Mouse (Mus musculus): Measurements from ENCODE around the gene Ntn3. TPM values are rescaled to one million over a fixed set of nuclear protein-coding genes. Genes with fewer than 3 reads are reported as not detected.

Ntn3 gene
- 1 to 10 TPM; 1.7 to 4.2 (median 2.9) TPM for total RNA-seq (2022)

DNA sequence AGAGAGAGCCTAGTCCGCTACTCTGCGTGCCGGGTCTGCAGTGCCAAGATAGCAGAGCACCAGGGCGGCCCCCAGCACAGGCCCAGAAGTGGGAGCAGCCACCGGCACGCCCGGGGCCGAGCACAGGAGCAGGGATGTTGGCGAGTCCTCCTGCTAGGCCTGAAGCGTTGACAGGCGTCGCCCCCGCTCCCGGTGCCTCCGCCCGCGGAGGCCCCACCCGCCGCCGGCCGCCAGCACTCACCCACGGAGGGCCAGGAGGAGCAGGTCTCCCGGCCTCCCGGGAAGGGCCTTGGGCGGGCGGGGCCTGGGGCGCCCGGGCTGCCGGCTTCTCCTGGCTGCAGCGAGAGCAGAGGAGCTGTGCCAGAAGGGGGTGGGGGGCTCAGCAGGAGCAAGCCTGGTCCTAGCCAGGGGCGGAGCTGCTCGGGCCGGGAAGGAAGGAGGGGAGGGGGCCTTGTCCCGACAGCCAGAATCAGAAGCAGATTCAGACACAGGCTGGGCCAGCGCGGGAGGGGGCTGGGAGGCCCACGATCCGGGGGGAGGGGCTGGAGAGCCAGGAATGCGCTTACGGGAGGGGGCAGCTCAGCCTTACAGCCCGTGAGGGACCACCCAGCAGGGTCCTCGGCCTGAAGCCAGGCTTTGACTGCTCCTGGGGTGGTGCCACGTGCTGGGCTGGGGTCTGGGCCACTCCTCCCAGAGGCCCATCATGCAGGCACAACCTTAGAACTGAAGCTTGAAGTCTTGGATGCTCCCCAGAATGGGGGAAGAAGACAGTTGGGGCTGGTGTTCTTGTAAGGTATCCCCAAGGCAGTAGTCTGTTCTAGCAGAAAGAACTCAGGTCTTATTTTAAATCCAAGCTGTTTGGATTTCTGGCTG is at the start of gene Ntn3:
Ntn3 (minus strand) TSS at position 489 of the 873 bp plus-strand sequence.
- DNase-seq: peak; percentile 35

DNA sequence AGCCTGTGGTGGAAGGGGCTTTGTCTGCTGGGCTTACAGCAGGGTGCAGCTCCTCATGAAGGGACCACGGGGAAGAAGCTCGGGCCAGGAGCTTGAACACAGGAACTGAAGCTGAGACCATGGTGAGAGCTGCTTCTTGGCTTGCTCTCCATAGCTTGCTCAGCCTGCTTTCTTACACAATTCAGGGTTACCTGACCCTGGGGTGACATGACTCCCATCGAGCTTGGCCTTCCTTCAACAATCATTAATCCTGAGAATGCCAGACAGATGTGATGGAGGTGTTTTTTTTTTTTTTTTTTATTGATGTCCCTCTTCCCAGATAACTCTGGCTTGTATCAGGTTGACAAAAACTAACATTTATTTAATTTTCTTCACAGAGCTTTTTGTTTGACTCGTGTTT is 49.6 kb upstream of the Ntn3 start:
- DNase-seq: peak; percentile 55

DNA sequence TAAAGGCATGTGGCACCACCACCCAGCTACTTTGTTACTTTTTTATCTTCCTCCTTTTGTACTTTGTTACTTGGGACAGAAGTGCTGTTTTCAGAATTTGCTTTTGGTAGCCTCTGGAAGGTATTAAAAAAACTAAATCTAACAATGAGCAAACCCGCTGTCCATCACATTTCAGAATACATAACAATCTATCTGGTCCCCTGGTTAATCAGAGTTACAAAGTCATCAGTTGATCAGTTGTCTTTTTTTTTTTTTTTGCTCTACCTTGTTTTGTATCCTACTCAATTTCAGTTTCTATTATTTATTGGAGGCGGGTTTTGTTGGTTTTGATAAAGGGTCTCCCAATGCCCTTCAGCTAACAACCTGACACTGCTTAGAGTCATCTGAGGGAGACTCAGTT is 43.0 kb upstream of the Ntn3 start:
- no peak for DNase-seq

DNA sequence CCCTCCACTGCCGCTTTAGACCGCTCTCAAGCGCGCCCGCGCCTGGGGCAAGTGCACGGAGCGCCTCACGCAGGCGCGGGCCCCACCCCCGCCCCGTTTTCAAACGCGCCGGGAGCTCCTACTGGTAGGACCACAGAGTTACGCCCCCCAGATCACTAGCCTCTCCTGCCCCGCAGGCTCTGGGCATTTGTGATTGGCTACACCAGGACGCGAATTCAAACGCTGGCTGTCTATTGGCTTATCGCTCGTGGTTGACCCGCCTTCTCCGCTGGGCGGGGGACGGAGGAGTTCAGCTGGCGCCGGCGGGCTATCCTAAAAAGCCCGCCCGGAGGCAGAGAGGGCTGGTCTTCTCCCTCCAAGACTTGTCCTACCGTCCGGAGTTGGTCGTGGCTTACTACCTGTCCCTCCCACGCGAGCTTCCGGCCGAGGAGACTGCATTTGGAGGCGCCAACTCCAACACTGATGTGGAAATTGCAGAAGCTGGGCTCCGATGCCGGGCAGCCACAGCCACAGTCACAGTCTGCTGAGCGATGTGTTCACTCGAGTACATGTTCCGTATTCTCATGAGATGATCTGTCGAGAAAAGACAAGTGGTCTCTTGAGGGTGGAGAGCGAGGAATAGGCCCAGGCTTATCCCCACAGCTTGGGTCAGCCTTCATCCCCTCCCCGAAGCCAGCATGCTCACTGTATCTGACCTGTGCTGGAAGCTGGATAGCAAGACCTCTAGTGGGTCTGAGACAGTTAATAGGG is 42.2 kb upstream of the Ntn3 start, which contains the start of gene Ccnf:
Ccnf (minus strand) TSS at position 165 of the 750 bp plus-strand sequence.
- peak; percentile 96 for DNase-seq

DNA sequence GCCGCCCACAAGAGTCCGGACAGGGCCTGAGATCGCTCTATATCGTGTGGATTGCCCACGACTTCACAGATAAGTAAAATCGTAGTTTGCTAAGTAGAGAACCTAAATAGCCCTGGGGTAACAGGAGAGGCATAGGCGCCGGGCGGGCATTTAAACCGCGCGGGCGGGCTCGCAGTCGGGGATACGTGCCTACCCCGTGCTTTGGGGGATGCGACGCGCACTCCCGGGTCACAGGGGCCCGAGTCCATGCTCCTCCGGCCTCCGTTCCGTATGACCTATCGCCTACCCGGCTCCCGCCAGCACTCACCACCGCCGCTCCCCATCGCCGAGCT is 41.6 kb upstream of the Ntn3 start:
- DNase-seq: no peak

DNA sequence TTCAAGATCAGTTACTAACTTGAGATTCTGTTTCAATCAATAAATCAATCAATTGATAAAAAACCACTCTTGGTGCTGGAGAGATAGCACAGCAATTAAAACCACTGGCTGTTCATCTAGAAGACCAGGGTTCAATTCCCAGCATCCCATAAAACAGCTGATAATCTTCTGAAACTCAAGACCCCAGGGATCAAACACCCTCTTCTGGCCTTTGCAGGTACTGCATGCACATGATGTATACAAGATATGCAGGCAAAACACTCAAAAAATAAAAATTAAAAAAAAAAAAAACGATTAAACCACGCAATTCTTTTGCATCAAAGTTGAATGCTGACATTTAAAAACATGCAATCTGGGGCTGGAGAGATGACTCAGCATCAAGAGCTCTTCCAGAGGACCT is 39.3 kb upstream of the Ntn3 start:
- no peak for DNase-seq

DNA sequence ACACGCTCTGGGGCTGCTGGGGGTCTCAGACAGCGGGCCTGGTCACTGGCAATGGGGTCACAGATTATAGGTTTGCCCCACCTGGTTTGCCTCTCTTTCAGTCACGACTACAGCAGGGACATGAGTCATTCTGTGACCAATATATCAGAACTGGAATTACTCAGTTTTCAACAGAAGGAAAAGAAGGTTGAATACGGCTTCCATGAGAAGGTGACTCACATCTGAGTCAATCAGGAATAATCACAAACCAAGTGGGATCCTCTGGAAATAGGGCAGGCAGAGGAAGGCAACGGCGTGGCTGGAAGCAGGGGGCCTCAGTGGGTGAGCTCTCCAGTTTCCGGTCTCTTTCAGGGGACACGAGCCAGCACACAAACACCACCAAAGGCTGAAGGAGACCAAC is 34.7 kb upstream of the Ntn3 start:
- no peak for DNase-seq

DNA sequence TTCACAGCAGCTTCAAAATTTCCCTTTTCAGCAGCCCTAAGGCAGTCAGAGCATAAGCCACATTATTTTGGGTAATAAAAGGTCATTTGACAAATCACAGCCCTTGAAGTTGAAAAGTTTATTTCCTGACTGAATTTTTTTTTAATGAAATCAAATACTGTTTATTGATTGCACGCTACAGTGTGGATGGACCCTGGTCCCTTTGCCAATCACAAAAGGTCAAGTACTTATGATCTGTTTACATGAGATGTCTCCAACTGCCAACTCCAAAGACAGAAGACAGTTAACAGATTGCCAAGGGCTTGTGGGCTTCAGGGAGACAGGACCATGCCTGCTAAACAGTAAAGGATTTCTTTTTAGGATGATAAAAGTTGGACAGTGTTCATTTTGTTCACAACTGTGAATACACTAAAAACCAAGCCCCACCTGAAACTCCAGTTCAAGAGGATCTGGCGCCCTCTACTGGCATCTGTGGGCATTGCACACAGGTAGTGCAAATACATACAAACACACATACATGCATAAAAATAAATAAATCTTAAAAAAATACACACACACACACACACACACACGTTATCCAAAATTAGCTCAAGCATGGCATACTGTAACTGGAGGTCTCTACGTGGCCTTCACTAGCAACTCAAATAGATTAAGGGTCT is 34.1 kb upstream of the Ntn3 start:
- no peak for DNase-seq

DNA sequence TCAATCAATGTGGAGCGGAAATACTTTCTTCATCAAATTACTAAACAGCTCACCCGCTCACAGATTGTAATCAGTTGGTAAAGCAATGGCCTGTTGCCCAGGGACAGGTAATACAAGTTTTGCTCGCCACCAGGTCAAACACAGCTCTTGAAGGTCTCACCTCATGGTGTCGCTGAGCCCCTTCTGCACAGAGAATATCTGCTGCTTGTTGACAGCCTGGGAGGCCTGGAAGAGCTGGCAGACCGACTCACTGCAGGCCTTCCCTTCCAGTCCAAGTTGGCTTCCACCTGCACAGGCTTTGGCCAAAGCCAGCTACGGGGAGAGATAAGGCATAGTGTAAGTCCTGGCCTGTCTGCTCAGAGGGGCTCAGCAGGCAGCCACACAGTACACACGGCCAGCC is 27.6 kb upstream of the Ntn3 start:
- DNase-seq: no peak

DNA sequence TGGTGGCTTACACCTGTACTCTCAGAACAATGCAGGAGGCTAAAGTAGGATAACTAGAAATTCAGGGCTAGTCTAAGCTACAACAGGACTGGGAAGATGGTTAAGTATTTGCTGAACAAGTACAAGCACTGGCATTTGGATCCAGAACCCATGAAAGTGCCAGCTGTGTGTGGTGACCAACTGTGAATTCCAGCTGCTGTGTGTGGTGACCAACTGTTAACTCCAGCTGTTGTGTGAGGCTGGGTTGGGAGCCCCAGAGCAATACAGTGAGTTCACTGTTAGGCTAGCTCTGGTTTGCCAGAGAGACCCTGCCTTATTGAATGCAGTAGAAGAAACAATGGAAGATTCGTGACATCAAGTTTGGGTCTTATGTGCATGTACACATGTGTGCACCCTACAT is 27.1 kb upstream of the Ntn3 start:
- no peak for DNase-seq

DNA sequence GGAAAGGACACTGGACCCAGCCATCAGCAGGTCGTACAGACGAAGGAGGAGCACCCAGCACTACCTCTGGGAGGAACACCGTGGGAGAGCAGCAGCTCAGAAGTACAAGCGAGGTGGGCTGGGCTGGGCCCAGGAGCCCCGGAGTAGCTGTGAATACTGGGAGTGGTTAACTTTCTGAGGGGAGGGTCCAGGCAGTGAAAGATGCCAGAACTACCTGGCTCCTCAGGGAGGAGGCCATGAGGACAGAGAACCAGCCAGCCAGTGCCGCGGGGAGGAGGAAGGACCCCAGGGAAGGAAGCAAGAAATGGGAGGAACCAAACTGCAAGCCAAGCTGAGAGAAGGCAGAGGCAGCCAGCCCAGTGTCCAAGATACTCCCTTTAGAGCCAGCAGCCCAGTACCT is 18.6 kb upstream of the Ntn3 start:
- no peak for DNase-seq

DNA sequence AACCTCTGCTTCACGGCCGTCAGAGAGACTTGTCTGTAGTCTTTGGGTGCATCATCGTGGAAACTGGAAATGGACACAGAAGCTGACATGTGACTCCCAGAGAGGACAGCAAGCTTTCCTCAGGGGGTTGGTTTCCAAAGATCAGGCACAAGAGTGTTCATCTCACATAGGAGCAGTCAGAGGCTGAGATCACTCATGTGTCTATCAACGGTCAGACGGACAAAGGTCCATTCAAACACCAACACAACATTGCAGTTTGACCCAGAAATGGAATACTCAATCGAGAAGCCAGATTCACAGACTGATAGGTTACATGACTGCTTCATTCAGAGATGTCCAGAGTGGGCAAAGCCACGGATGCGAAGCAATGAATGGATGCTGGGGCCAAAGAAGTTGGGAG is 17.4 kb upstream of the Ntn3 start:
- no peak for DNase-seq

DNA sequence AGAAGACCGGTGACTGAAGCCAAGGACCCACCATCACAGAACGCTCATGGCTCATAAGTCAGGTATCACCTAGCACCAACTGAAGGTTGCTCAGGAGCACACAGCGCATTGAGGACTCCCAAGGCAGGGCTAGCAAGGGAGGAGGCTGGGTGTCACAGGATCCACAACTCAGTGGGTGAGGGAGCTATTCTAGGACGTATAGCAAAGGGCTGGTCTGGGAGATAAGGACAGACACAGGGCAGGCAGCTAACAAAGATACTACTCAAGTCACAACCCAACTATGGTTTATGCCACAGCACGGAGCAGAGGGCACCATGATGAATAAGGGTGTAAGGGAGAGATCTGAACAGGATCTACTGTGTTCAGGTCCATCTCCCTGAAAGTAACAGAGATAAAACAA is 16.5 kb upstream of the Ntn3 start:
- no peak for DNase-seq

DNA sequence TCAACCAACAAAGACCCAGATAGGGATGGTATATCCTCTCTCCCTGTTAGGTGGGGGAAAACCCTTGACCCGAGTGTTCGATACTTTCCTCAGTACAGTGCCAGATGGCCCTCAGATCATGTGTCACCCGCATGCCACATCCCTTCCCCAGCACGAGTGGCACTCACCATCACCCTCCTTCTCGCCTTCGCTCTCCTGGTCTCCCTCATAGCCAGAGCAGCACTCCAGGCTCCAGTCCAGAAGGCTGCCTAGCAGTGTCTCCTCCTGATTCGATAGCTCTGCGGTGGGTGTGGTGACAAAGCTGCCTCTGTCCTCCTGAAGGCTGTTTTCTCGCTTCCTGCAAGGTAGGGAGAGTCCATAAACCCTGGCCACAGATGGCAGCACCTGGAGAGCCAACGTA is 15.4 kb upstream of the Ntn3 start:
- no peak for DNase-seq

DNA sequence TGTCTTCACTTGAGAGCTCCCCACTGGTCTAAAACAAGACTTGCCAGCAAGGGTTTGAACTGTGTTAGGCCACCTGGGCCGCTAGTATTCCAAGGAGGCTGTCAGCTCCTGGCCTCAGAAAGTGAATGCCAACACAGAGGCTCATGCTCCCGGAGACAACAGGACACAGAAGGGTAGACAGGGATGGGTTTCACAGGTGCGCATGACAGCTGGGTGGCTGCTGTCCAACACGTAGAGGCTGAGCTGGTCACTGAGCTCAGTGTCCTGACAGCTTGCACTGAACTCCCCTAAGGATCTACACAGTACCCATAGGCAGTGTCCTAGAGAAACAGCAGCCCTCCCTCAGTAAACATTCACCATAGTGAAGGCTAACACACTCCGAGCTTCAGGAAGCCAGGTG is 14.2 kb upstream of the Ntn3 start:
- DNase-seq: no peak

DNA sequence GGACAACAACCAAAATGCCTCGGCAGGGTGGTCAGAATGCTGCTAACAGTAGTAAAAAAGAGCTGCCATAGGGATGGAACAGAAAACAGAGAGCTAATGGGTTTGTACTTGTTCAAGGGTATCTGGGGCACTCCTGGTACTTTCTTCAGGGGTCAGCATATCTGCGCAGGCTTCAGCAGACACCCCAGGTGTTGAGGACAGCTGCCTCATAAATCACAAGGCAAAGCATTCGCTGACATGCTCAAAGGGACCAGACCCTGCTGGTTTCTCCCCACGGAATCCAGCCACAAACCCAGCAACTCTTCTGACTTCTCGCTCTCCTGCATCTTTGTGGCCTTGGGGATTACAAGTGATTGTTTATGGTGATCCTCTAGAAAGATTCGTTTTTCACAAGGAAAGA is 13.3 kb upstream of the Ntn3 start:
- no peak for DNase-seq

DNA sequence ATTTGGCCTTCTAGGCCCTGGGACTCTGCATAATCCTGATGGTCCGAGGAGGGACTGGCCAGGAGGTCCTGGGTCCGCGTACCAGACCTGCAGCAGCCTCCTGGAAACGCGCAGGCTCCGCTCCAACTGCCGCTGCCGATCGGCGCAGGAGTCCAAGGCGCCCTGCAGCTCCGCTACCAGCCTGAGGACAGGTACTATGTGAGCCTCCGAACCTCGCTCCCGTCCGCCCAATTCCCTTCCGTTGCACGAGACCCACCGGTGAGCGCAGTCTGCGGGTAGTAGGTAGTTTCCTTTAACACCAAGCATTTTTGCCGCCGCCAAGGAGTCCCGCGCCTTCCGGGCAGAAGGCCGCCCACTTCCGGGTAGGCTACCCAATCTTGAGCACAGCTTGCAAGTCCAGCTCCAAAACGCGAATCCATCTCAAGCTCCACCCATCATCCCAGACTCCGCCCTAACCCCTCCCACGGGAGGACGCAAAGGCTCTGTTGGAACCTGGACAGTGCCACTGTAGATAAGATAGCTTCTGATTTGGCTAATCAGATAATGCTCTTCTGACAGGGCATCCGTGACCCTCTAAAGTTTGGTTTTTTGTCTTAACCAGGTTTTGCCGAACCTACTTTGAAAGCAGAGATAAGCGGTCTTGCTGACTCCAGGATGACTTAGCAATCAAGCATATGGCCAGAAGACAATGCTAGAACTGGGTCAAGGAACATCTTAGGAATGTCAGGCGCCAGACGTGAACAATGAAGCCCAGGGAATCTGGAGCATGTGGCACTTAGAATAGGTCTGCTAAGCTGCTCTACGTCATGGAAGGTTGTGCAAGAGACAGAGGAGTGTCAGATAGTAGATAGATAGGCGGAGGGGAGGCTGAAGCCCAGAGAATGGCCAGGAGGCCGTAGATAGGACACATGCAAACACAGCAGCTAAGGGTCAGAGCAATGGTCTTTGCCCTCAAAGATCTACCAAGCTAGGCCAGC is 11.4 kb upstream of the Ntn3 start, which contains the start of gene Tedc2:
Tedc2 (minus strand) TSS at position 417 of the 977 bp plus-strand sequence.
- DNase-seq: peak; percentile 96

DNA sequence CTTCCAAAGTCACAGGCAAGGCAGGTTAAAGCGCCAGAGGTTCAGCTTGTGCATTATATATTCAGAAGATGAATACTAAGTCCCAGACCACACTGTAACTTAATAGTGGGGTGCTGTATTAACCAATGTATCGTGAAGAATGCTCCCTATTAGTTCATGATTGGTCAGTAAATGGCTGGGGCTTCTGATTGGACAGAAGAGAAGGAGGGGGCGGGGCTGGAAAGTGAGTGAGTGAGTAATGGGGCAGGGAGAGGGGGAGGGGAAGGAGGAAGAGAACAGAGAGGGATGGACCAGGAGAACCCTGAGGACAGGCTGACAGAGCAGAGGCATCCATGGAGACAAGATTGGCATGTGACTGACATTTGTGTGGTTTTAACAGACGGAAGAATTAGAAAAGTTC is 7.5 kb upstream of the Ntn3 start:
- DNase-seq: no peak

DNA sequence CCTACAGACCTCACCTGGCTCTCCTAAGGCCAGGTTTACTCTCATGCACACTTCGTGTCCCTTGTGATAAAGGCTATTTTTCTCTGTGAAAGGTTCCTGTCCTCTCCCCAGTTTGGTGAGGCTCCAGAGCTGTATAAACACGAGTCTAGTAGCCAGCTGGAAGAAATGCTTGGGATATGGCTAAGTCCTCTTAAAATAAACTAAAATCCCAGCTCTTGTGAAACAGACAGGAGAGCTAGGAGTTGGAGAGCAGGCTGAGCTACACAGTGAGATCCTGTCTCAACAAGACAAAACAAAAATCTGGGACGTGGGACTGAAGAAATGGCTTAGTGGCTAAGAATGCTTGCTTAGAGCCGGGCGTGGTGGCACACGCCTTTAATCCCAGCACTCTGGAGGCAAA is 3.9 kb upstream of the Ntn3 start:
- no peak for DNase-seq

DNA sequence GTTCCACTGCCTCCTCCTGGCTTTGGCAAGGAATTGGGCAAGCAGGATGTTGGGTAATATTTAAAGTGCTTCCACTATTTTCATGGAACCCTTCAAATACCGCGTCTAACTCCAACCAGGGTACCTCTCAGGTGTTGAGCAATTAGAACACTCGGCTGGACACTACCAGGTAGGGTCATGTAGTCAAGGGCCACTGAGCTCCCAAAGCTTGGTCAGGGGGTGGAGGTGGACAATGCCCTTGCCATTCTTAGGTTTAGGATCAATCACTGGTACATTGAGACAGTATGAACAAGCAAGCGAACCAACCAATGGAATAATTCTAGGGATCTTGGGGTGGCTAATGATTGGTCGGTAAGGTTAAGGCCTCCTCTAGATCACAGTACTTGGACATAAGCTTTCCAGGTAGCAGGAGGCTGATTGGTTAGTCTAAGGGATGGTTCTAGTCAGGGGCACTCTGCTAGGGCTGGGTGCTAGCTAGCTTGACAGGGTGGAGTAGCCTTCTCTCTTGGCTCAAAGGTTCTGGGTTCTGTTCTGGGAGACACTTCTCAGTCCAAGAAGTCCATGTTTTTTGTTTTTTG is 3.2 kb upstream of the Ntn3 start:
- DNase-seq: no peak

DNA sequence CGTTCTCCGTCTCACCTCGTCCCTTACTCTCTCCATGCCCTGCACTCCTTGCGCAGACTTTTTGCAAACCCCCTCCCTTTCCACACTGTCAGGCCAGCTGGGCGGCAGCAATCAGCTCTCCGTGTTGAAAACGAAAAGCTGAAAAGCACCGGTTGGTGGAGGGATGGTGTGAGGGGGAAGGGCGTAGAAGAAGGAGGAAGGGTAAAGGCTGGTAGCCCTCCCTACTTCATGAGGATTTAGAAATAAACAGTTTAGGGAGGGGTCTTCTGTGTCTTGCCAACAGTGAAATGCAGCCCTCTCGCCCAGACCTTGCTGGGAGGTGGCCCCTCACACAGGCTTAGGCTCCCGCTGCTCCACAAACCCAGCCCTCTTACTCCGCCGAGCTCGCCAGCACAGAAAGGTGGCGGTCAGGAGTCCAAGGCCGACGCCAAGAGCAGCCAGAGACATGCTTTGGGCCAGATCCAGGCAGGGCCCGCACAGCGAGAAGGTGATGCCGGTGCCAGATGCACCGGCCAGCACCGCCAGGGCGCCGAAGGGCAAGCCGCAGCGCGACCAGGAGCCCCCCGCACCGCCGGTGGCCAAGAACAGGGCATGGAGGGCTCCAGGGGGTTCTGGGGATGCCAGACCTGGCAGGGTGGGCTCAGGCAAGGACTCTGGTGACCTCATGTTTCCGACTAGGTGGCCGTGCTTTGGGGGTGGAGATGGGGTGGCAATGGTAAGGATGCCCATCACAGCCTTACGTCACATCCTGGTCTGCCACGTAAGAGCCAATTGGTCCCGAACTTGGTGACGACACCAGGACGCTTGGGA is 2.5 kb upstream of the Ntn3 start:
- peak; percentile 52 for DNase-seq
